Mouse (Mus musculus): ENCODE results near the gene Zmiz1. TPM values are rescaled to one million over a fixed set of nuclear protein-coding genes. Genes with fewer than 3 reads are reported as not detected.

The Zmiz1 gene
- total RNA-seq (2021): 10 to 100 TPM; 86.3 to 88.2 TPM
- long read RNA-seq, full-length matches to known transcripts: 1 of 54 reads
- long read RNA-seq, partial matches to known transcripts: 24 of 54 reads
- long read RNA-seq, other reads (novel, unspliced or antisense): 29 of 54 reads

GRCm38 (mm10) chr14:25459016-25459393 lies at the start of gene Zmiz1:
Zmiz1 (plus strand) TSS chr14:25459185.
- peak; percentile 79 to 91 for DNase-seq (ENCODE audit: low spot score in 2 of 2)

GRCm38 (mm10) chr14:25411848-25412527 lies 47.0 kb upstream of the Zmiz1 start:
- no peak for DNase-seq (ENCODE audit: low spot score in 2 of 2)

- no peak for DNase-seq (ENCODE audit: low spot score in 2 of 2)
Measured at GRCm38 (mm10) chr14:25412811-25413210, 46.2 kb upstream of the Zmiz1 start.

GRCm38 (mm10) chr14:25413510-25413909 lies 45.5 kb upstream of the Zmiz1 start:
- no peak for DNase-seq (ENCODE audit: low spot score in 2 of 2)

DNA sequence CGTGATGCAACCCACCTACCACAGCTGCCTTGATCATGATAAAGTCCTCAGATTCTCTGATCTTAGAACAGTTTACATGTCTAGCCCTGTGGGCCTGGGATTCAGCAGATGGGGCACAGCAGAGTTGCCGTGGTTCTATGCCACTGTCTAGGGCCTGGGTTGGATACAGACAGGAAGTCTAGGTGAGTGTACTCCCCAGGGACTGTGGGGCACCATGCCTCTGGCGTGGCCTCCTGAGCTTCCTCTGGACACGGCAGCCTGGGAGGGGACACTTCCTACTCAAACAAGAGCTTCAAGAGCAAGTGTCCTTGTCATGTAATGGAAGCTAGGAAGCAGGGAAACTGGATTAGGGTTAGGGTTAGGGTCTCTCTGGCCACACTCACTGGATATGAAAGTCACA lies 44.9 kb upstream of the Zmiz1 start:
- DNase-seq (ENCODE audit: low spot score in 2 of 2): no peak

DNA sequence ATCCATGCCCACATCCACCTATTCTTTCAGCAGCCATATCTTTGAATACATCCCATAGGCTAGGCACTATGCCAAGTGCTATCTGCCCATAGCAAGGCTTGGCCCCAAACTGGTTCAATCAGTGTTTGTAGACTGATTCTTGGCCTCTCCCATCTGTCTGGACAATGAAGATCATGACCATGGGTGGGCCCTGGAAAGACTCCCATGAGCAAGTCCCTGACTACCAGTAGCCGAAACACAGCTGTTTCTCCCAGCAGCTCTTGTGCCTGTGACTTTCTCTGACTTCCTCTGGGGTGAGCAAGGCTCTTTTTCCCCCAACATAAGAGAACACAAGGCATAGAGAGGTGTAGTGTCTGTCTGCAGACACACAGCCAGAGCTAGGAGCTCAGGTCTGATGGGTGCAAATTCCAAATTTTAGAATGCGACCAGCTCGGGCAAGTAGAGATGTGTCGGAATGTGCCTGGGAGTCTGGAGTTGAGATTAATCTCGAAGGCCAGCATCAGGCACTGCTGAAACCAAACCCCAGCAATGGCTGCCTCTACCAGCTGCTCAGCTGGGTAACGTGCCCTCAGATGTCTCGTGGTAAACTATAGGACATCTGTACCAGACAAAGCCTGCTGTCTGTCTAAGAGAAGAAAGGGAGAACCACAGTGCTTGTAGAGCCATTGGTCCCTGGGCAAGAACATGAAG lies 38.8 kb upstream of the Zmiz1 start:
- no peak for DNase-seq (ENCODE audit: low spot score in 2 of 2)

GRCm38 (mm10) chr14:25420987-25421386 lies 38.0 kb upstream of the Zmiz1 start:
- DNase-seq (ENCODE audit: low spot score in 2 of 2): no peak

DNA sequence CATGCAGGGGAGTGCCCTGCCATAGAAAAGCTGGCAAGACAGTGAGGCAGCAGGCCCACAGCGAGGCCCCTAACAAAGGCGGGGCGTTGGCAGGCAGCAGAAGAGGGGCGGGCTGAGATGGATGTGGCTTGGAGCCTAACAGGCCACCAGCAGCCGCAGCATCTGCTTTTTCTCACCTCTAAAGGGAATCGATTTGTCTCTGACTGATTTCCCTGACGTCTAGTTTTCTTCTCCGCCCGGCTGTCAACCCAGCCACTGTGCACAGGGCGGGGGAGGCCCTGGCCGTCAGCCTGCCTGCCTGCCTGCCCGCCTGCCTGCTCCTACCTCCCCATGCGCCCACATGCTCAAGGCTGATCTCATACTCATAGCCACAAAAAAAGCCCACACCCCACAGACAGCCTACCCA lies 37.4 kb upstream of the Zmiz1 start:
- peak; percentile 79 to 86 for DNase-seq (ENCODE audit: low spot score in 2 of 2)

DNA sequence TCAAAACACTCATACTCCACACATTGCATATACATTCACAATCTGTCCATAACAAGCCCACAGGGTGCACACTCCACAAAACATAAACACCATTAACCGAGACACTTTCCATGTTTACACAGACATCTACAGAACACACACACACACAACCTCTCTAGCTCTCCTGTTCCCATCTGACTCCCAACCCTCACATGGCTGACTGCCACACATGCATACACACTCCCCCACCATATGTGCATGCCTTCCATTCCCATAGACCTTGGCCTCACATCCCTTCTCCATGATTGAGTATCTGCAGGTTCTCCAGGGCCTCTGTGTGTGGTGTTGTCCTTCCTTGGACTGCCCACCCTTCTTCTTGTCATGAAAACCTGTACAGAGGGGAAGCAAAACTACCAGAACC lies 36.0 kb upstream of the Zmiz1 start:
- DNase-seq (ENCODE audit: low spot score in 2 of 2): no peak

DNA sequence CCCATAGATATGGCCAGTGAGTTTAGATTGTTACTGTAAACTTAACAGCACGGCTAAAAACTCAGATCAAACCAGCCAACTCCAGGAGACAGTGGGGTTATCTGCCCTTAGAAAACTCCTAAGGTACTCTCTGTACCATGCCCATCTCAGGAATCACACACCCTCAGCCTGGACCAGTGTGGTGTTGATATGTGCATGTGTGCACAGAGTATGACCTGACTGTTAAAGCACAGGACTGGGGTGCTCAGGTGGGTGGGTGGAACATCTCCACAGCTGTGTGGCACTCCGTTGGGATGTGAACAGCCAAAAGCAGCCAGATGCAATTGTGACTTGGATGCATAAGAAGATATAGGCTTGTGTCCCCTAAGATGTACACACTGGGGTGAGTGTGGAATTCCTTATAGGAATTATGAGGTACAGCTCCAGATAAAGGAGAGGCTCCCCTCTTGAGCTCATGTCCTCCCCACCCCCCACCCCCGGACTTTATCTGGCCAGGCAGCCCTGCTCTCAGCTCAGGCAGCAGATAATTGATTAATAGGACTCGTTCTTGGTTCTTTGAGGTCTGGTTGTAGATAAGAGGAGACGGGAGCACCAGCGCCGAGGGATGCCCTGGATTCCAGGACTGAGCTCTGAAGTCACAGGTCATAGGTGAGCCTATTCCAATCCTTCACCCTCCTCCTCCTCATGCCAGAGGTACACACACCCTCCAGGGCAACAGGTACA lies 35.1 kb upstream of the Zmiz1 start:
- no peak for DNase-seq (ENCODE audit: low spot score in 2 of 2)

- DNase-seq (ENCODE audit: low spot score in 2 of 2): no peak
Measured at GRCm38 (mm10) chr14:25438255-25438654, 20.7 kb upstream of the Zmiz1 start.

GRCm38 (mm10) chr14:25440116-25440515 lies 18.9 kb upstream of the Zmiz1 start:
- DNase-seq (ENCODE audit: low spot score in 2 of 2): no peak

GRCm38 (mm10) chr14:25440777-25441176 lies 18.2 kb upstream of the Zmiz1 start:
- no peak for DNase-seq (ENCODE audit: low spot score in 2 of 2)

DNA sequence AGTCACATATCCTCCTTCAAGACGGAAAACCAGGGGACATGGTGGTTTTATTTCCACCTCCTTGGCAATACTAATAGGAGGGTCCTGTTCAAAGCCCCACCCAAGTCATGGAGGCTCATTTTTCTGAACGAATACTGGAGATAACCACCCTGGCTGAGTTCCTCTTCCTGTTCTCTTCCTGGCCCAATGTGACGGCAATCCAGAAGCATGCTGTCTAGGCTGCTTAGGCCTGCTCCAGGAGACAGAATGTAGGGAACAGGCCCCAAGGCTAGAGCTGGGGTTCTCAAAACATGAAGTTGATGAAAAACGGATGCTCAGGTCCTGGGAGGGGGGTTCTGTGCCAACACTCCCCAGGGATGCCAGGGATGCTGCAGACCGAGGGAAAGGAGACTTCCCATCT lies 17.5 kb upstream of the Zmiz1 start:
- no peak for DNase-seq (ENCODE audit: low spot score in 2 of 2)

- no peak for DNase-seq (ENCODE audit: low spot score in 2 of 2)
Measured at GRCm38 (mm10) chr14:25442676-25443075, 16.3 kb upstream of the Zmiz1 start.

DNA sequence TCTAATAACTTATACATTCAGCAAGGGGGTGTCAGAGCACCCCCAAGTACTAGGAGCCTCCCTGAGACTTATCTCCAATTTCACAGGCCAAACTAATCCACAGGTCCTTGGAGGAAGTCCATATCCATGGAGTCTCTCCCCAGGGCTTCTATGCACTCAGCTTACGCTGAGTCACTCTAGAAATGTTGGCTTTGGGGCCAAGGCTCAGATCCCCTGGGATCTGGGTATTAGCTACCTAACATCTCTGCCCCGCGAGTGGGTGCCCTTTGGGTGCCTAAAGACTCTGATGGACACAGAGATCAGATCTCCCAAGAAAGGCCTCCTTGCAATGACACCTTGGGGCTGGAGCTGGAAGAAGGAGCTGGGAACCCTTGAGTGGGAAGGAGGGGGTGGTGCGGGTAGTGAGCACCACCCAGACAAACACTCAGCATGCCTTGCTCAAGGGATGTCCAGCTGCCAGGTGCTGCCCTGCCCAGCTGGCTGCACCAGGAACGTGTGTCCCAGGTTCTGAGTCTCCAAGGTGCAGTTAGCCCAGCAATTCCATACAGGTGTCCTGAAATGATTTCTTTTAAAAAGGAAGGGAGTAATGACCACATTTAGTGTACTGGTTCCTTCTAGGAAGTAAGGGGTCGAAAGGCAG lies 11.7 kb upstream of the Zmiz1 start:
- no peak for DNase-seq (ENCODE audit: low spot score in 2 of 2)

- DNase-seq (ENCODE audit: low spot score in 2 of 2): no peak
Measured at GRCm38 (mm10) chr14:25448471-25448870, 10.5 kb upstream of the Zmiz1 start.

- no peak for DNase-seq (ENCODE audit: low spot score in 2 of 2)
Measured at GRCm38 (mm10) chr14:25451099-25451667, 7.8 kb upstream of the Zmiz1 start.

- DNase-seq (ENCODE audit: low spot score in 2 of 2): no peak
Measured at GRCm38 (mm10) chr14:25451699-25452632, 7.0 kb upstream of the Zmiz1 start.

GRCm38 (mm10) chr14:25452633-25453025 lies 6.4 kb upstream of the Zmiz1 start:
- DNase-seq (ENCODE audit: low spot score in 2 of 2): no peak

Data from layer of hippocampus, adult 18-20 months (tissue).